Comparison of ENCODE assay signal across 10 mouse cellular contexts in genomic region chr5:66527090-66527489, GRCm38 (mm10).
DNase-seq lines count a peak whose midpoint lies in the region; ATAC-seq and TF ChIP-seq lines count a peak whose summit lies in the region.
"Had no signal": no experiment of that assay in that cellular context is flagged by ENCODE, and none has a peak within 500 bp of the region (broad histone marks: within the 10 kb centered on the region; RNA-seq: fewer than 3 reads in every experiment).

No protein-coding gene starts in this region.

- intact Hi-C loops in gastrocnemius, adult 2 months (cut with DNase I): no loop called here
- intact Hi-C loops in gastrocnemius, postnatal 14 days (cut with DNase I; ENCODE audit: low total_unique reads): no loop called here

- peak overlapping the region; percentile 46 for H3K27ac ChIP-seq in gastrocnemius, adult 2 months
- H3K27ac ChIP-seq in neural tube, embryonic 12.5 days: 0 out of 2 replicates have a peak overlapping the region, but pooled peaks have one; percentile 11
- H3K27ac ChIP-seq: stomach, embryonic 15.5 days had no signal

- WGBS in neural tube, embryonic 12.5 days: 68% methylated on average over 8 of the region's 8 CpGs

- no peaks in the 10 kb centered on the region for H3K36me3 ChIP-seq in neural tube, embryonic 12.5 days
- H3K36me3 ChIP-seq: stomach, embryonic 15.5 days had no signal

- H3K9me3 ChIP-seq in neural tube, embryonic 12.5 days: no peaks in the 10 kb centered on the region
- H3K9me3 ChIP-seq: stomach, embryonic 15.5 days had no signal

- ATAC-seq in neural tube, embryonic 12.5 days (ENCODE audit: low FRiP score, low read depth): 0 out of 2 replicates have a peak, but pooled peaks have one; percentile 46
- ATAC-seq: forebrain, embryonic 14.5 days had no signal

- H3K4me3 ChIP-seq in gastrocnemius, adult 2 months: no peak overlapping the region
- H3K4me3 ChIP-seq in neural tube, embryonic 12.5 days: no peak overlapping the region
- H3K4me3 ChIP-seq: stomach, embryonic 15.5 days had no signal

- no peak for DNase-seq in gastrocnemius, adult 2 months
- DNase-seq in gastrocnemius, postnatal 14 days: no peak
- DNase-seq in neural tube, embryonic 10.5 days (ENCODE audit: extremely low spot score, low spot score): no peak
- DNase-seq in kidney, postnatal 36 days: peak; percentile 57 to 70
- DNase-seq in frontal cortex, adult 2 months (ENCODE audit: extremely low spot score in 1 of 2, low spot score in 1 of 2): no peak
- no peak for DNase-seq in thymus, postnatal 25 days
- DNase-seq in urinary bladder, postnatal 14 days (ENCODE audit: low spot score): no peak

- H3K4me2 ChIP-seq in neural tube, embryonic 12.5 days (replicated peaks): no peak overlapping the region
- H3K4me2 ChIP-seq: stomach, embryonic 15.5 days had no signal

- H3K9ac ChIP-seq in neural tube, embryonic 12.5 days: no peak overlapping the region
- H3K9ac ChIP-seq: stomach, embryonic 15.5 days had no signal

- TF ChIP-seq CTCF in gastrocnemius, adult 2 months (IDR thresholded peaks at IDR 0.05): no peak

- peaks cover 27% of the 10 kb centered on the region for H3K4me1 ChIP-seq in neural tube, embryonic 12.5 days

- no peaks in the 10 kb centered on the region for H3K27me3 ChIP-seq in neural tube, embryonic 12.5 days (replicated peaks)
- H3K27me3 ChIP-seq: stomach, embryonic 15.5 days had no signal

Comparison
In these comparisons a context has a peak if more than half of its experiments do, and no peak if none do; other contexts are left out.
1. DNase-seq: peak in kidney, postnatal 36 days (2 of 2); none in gastrocnemius, adult 2 months (single experiment), gastrocnemius, postnatal 14 days (single experiment), neural tube, embryonic 10.5 days (single experiment), frontal cortex, adult 2 months (0 of 2), thymus, postnatal 25 days (single experiment) and urinary bladder, postnatal 14 days (single experiment).